Mouse (Mus musculus) kidney, embryonic 15.5 days (tissue): ENCODE results near the gene Kcnk2. TPM values are rescaled to one million over a fixed set of nuclear protein-coding genes. Genes with fewer than 3 reads are reported as not detected.

ENCODE experiments used
- ATAC-seq: fragments of 200-750 bp; cut with Nextera tagmentation; replicated peaks from 2 replicates; pipeline ENCODE4 v1.8.0; 2017; ENCODE audit warnings: moderate TSS enrichment; ENCODE audit not compliant: low FRiP score
- H3K27ac ChIP-seq: fragments of 300-500 bp; sonication (generic); 2 replicates; pipeline ENCODE4 v1.5.1; 2015; ENCODE audit warnings: mild to moderate bottlenecking, inconsistent platforms
- H3K27me3 ChIP-seq: fragments of 300-500 bp; sonication (generic); 2 replicates; pipeline ENCODE4 v1.6.1; 2015; ENCODE audit warnings: inconsistent platforms
- H3K36me3 ChIP-seq: fragments of 300-500 bp; sonication (generic); 2 replicates; pipeline ENCODE4 v1.6.1; 2015; ENCODE audit warnings: inconsistent platforms
- H3K4me1 ChIP-seq: fragments of 300-500 bp; sonication (generic); 2 replicates; pipeline ENCODE4 v1.6.1; 2015; ENCODE audit warnings: inconsistent platforms
- H3K4me2 ChIP-seq: fragments of 300-500 bp; sonication (generic); 2 replicates; pipeline ENCODE4 v1.6.1; 2015; ENCODE audit warnings: moderate library complexity, mild to moderate bottlenecking, inconsistent platforms
- H3K4me3 ChIP-seq: fragments of 300-500 bp; sonication (generic); replicated peaks from 2 replicates; pipeline ENCODE4 v1.5.1; 2015; ENCODE audit warnings: mild to moderate bottlenecking, inconsistent platforms
- H3K9ac ChIP-seq: fragments of 300-500 bp; sonication (generic); 2 replicates; pipeline ENCODE4 v1.6.1; 2015; ENCODE audit warnings: mild to moderate bottlenecking, inconsistent platforms
- H3K9me3 ChIP-seq: fragments of 300-500 bp; sonication (generic); replicated peaks from 2 replicates; pipeline ENCODE4 v1.6.1; 2016; ENCODE audit warnings: inconsistent platforms
- WGBS: fragments of 180-500 bp; shearing (Covaris S2); methylation state at CpG from one replicate; pipeline ENCODE4 v1.1.7; 2015; ENCODE audit warnings: mixed read lengths; 5-methylcytosine and 5-hydroxymethylcytosine counted together
- polyA plus RNA-seq: library from polyadenylated mRNA; unstranded; fragments of >200 nt; fragmentation: Nextera tagmentation; extraction: Ambion mirVana; gene quantifications from 2 replicates; pipeline ENCODE4 v1.2.1, GENCODE M21; 2015

Kcnk2 gene
- polyA plus RNA-seq, 1 experiment from 2014 or later = 2.0 TPM

- ATAC-seq = no peak
- Histone ChIP-seq H3K4me3 (no peak overlapping the region), H3K9ac (no peak overlapping the region), H3K4me1 (no peaks in the 10 kb centered on the region), H3K4me2 (no peak overlapping the region), H3K9me3 (no peaks in the 10 kb centered on the region), H3K27ac (no peak overlapping the region), H3K36me3 (no peaks in the 10 kb centered on the region), H3K27me3 (no peaks in the 10 kb centered on the region)
- 89% methylated on average over 12 of the region's 12 CpGs for WGBS
Measured at GRCm38 (mm10) chr1:189209029-189209714, 192.9 kb downstream of the Kcnk2 start.

- ATAC-seq = no peak
- 88% methylated on average over 9 of the region's 9 CpGs for WGBS
Measured at GRCm38 (mm10) chr1:189208605-189209004, 193.5 kb downstream of the Kcnk2 start.

GRCm38 (mm10) chr1:189195758-189196157 lies 206.3 kb downstream of the Kcnk2 start:
- H3K36me3 ChIP-seq = no peaks in the 10 kb centered on the region

More at GRCm38 (mm10) chr1:189208605-189209004, 193.5 kb downstream of the Kcnk2 start:
- Histone ChIP-seq H3K4me2 (no peak overlapping the region), H3K27me3 (no peaks in the 10 kb centered on the region), H3K36me3 (no peaks in the 10 kb centered on the region), H3K27ac (no peak overlapping the region), H3K4me1 (no peaks in the 10 kb centered on the region), H3K9ac (no peak overlapping the region), H3K4me3 (no peak overlapping the region), H3K9me3 (no peaks in the 10 kb centered on the region)

GRCm38 (mm10) chr1:189187737-189188390 lies 214.2 kb downstream of the Kcnk2 start:
- WGBS = 84% methylated on average over 12 of the region's 12 CpGs
- ATAC-seq = no peak
- H3K4me3 ChIP-seq = no peak overlapping the region

More at GRCm38 (mm10) chr1:189195758-189196157, 206.3 kb downstream of the Kcnk2 start:
- no peak overlapping the region for H3K4me2 ChIP-seq
- no peak overlapping the region for H3K4me3 ChIP-seq
- H3K27me3 ChIP-seq = no peaks in the 10 kb centered on the region
- no peak overlapping the region for H3K9ac ChIP-seq
- H3K4me1 ChIP-seq = no peaks in the 10 kb centered on the region
- H3K27ac ChIP-seq = no peak overlapping the region
- H3K9me3 ChIP-seq = no peaks in the 10 kb centered on the region
- no peak for ATAC-seq
- WGBS = 63% methylated on average over 4 of the region's 4 CpGs

GRCm38 (mm10) chr1:189185206-189185750 lies 216.8 kb downstream of the Kcnk2 start:
- no peaks in the 10 kb centered on the region for H3K27me3 ChIP-seq
- WGBS = 46% methylated on average over 7 of the region's 7 CpGs
- no peak overlapping the region for H3K4me2 ChIP-seq
- no peaks in the 10 kb centered on the region for H3K36me3 ChIP-seq
- no peaks in the 10 kb centered on the region for H3K9me3 ChIP-seq
- no peak overlapping the region for H3K9ac ChIP-seq
- H3K27ac ChIP-seq = no peak overlapping the region
- H3K4me3 ChIP-seq = no peak overlapping the region
- 0 out of 2 replicates have a peak, but pooled peaks have one; percentile 49 for ATAC-seq
- H3K4me1 ChIP-seq = peaks cover 4% of the 10 kb centered on the region; the same call in 1 of the 2 replicates

More at GRCm38 (mm10) chr1:189187737-189188390, 214.2 kb downstream of the Kcnk2 start:
- Histone ChIP-seq H3K36me3 (no peaks in the 10 kb centered on the region), H3K9ac (no peak overlapping the region), H3K4me1 (peaks cover 4% of the 10 kb centered on the region; the same call in 1 of the 2 replicates), H3K27ac (no peak overlapping the region), H3K27me3 (no peaks in the 10 kb centered on the region), H3K4me2 (no peak overlapping the region), H3K9me3 (no peaks in the 10 kb centered on the region)

- no peaks in the 10 kb centered on the region for H3K27me3 ChIP-seq
- ATAC-seq = no peak
- H3K9me3 ChIP-seq = no peaks in the 10 kb centered on the region
- H3K4me1 ChIP-seq = no peaks in the 10 kb centered on the region
- no peak overlapping the region for H3K4me2 ChIP-seq
- H3K9ac ChIP-seq = no peak overlapping the region
- no peak overlapping the region for H3K27ac ChIP-seq
- H3K4me3 ChIP-seq = no peak overlapping the region
- 91% methylated on average over 1 of the region's 1 CpGs for WGBS
- no peaks in the 10 kb centered on the region for H3K36me3 ChIP-seq
Measured at GRCm38 (mm10) chr1:189177746-189178145, 224.3 kb downstream of the Kcnk2 start.

GRCm38 (mm10) chr1:189173479-189173878 lies 228.6 kb downstream of the Kcnk2 start:
- Histone ChIP-seq H3K4me1 (0 out of 2 replicates have a peak, but pooled peaks cover 4% of the 10 kb centered on the region), H3K36me3 (no peaks in the 10 kb centered on the region), H3K27me3 (no peaks in the 10 kb centered on the region), H3K4me2 (no peak overlapping the region), H3K9ac (no peak overlapping the region), H3K27ac (no peak overlapping the region), H3K9me3 (no peaks in the 10 kb centered on the region), H3K4me3 (no peak overlapping the region)
- 84% methylated on average over 8 of the region's 8 CpGs for WGBS
- no peak for ATAC-seq

GRCm38 (mm10) chr1:189171138-189171537 lies 230.9 kb downstream of the Kcnk2 start:
- Histone ChIP-seq H3K9me3 (no peaks in the 10 kb centered on the region), H3K4me3 (no peak overlapping the region), H3K4me2 (no peak overlapping the region), H3K27ac (no peak overlapping the region), H3K9ac (no peak overlapping the region), H3K27me3 (no peaks in the 10 kb centered on the region), H3K4me1 (0 out of 2 replicates have a peak, but pooled peaks cover 4% of the 10 kb centered on the region), H3K36me3 (no peaks in the 10 kb centered on the region)
- no peak for ATAC-seq
- WGBS = 45% methylated on average over 4 of the region's 4 CpGs

GRCm38 (mm10) chr1:189165756-189166155 lies 236.3 kb downstream of the Kcnk2 start:
- H3K4me1 ChIP-seq = 0 out of 2 replicates have a peak, but pooled peaks cover 4% of the 10 kb centered on the region
- no peaks in the 10 kb centered on the region for H3K36me3 ChIP-seq
- no peak overlapping the region for H3K4me3 ChIP-seq
- no peaks in the 10 kb centered on the region for H3K27me3 ChIP-seq
- ATAC-seq = no peak
- H3K27ac ChIP-seq = no peak overlapping the region
- no peak overlapping the region for H3K9ac ChIP-seq
- no peaks in the 10 kb centered on the region for H3K9me3 ChIP-seq
- WGBS = 88% methylated on average over 6 of the region's 6 CpGs
- H3K4me2 ChIP-seq = no peak overlapping the region

GRCm38 (mm10) chr1:189165141-189165540 lies 236.9 kb downstream of the Kcnk2 start:
- H3K4me2 ChIP-seq = no peak overlapping the region
- no peak overlapping the region for H3K4me3 ChIP-seq
- H3K27ac ChIP-seq = no peak overlapping the region
- no peaks in the 10 kb centered on the region for H3K36me3 ChIP-seq
- no peaks in the 10 kb centered on the region for H3K9me3 ChIP-seq
- 0 out of 2 replicates have a peak, but pooled peaks cover 4% of the 10 kb centered on the region for H3K4me1 ChIP-seq
- H3K9ac ChIP-seq = no peak overlapping the region
- 41% methylated on average over 6 of the region's 6 CpGs for WGBS
- no peak for ATAC-seq
- H3K27me3 ChIP-seq = no peaks in the 10 kb centered on the region

- Histone ChIP-seq H3K9me3 (no peaks in the 10 kb centered on the region), H3K4me1 (0 out of 2 replicates have a peak, but pooled peaks cover 4% of the 10 kb centered on the region), H3K4me3 (no peak overlapping the region), H3K9ac (no peak overlapping the region), H3K4me2 (no peak overlapping the region), H3K27me3 (no peaks in the 10 kb centered on the region), H3K27ac (no peak overlapping the region), H3K36me3 (no peaks in the 10 kb centered on the region)
- ATAC-seq = no peak
- 78% methylated on average over 4 of the region's 4 CpGs for WGBS
Measured at GRCm38 (mm10) chr1:189164721-189165120, 237.4 kb downstream of the Kcnk2 start.

- no peak overlapping the region for H3K27ac ChIP-seq
Measured at GRCm38 (mm10) chr1:189164241-189164640, 237.8 kb downstream of the Kcnk2 start.

More at GRCm38 (mm10) chr1:189164241-189164640, 237.8 kb downstream of the Kcnk2 start:
- H3K27me3 ChIP-seq = no peaks in the 10 kb centered on the region
- no peak overlapping the region for H3K4me2 ChIP-seq
- ATAC-seq = no peak
- WGBS = 94% methylated on average over 2 of the region's 2 CpGs
- no peak overlapping the region for H3K4me3 ChIP-seq
- H3K9ac ChIP-seq = no peak overlapping the region
- no peaks in the 10 kb centered on the region for H3K36me3 ChIP-seq
- H3K9me3 ChIP-seq = no peaks in the 10 kb centered on the region
- H3K4me1 ChIP-seq = 0 out of 2 replicates have a peak, but pooled peaks cover 4% of the 10 kb centered on the region
